Mouse (Mus musculus) kidney, adult 2 months (tissue): ENCODE measurements around the gene B3gnt6. TPM values are rescaled to one million over a fixed set of nuclear protein-coding genes. Genes with fewer than 3 reads are reported as not detected.
A peak's percentile ranks its signal among the peaks of the same experiment; 100 is the strongest.

Experiments used
- DNase-seq: peaks from one replicate; pipeline ENCODE4 v3.0.0; 2021
- H3K27ac ChIP-seq: fragments of 200-500 bp; 2 replicates; pipeline ENCODE4 v1.5.1; 2012; ENCODE audit warnings: low read depth, low read length, control low read depth, inconsistent platforms; ENCODE audit not compliant: insufficient read depth
- H3K27me3 ChIP-seq: fragments of 200-500 bp; replicated peaks from 2 replicates; pipeline ENCODE4 v1.6.1; 2012; ENCODE audit warnings: mild to moderate bottlenecking, moderate library complexity, low read length, inconsistent platforms; ENCODE audit not compliant: control insufficient read depth, insufficient read depth
- H3K36me3 ChIP-seq: fragments of 200-500 bp; 2 replicates; pipeline ENCODE4 v1.6.1; 2012; ENCODE audit warnings: mild to moderate bottlenecking, moderate library complexity, low read length, inconsistent platforms; ENCODE audit not compliant: control insufficient read depth, insufficient read depth
- H3K4me1 ChIP-seq: fragments of 200-500 bp; 2 replicates; pipeline ENCODE4 v1.6.1; 2011; ENCODE audit warnings: low read length; ENCODE audit not compliant: control insufficient read depth, insufficient read depth
- H3K4me3 ChIP-seq: fragments of 200-500 bp; 2 replicates; pipeline ENCODE4 v1.5.1; 2011; ENCODE audit warnings: mild to moderate bottlenecking, low read depth, low read length, control low read depth; ENCODE audit not compliant: insufficient read depth
- CTCF ChIP-seq: fragments of 200-500 bp; conservative IDR thresholded peaks from 2 replicates; pipeline ENCODE4 v1.5.1; 2011; ENCODE audit warnings: low read depth, mild to moderate bottlenecking, control low read depth, low read length, moderate library complexity, mixed read lengths; ENCODE audit not compliant: insufficient read depth, insufficient read length
- POLR2A ChIP-seq: fragments of 200-500 bp; IDR thresholded peaks from one replicate; pipeline ENCODE4 v1.6.1; 2011; ENCODE audit warnings: low read depth, low read length, control low read depth
- WGBS: fragments of 180-500 bp; shearing (Covaris S2); methylation state at CpG from one replicate; pipeline ENCODE4 v1.1.7; 2018; 5-methylcytosine and 5-hydroxymethylcytosine counted together
- polyA plus RNA-seq: library from polyadenylated mRNA; depleted of rRNA; stranded (reverse); fragments of >200 nt; gene quantifications from 2 replicates; pipeline ENCODE4 v1.2.3, GENCODE M21; 2012

Gene B3gnt6
- polyA plus RNA-seq, 1 experiment = not detected

- Histone ChIP-seq H3K36me3 (no peaks in the 10 kb centered on the region), H3K4me1 (peaks cover 16% of the 10 kb centered on the region), H3K27ac (peak overlapping the region; percentile 64), H3K4me3 (no peak overlapping the region), H3K27me3 (no peaks in the 10 kb centered on the region)
- no peak for DNase-seq
- WGBS = 58% methylated on average over 5 of the region's 5 CpGs
- TF ChIP-seq CTCF (no peak), POLR2A (no peak)
Observed at GRCm38 (mm10) chr7:98157636-98158332, 41.5 kb downstream of the B3gnt6 start.

GRCm38 (mm10) chr7:98156280-98156665 is 43.0 kb downstream of the B3gnt6 start:
- no peak overlapping the region for H3K27ac ChIP-seq
- WGBS = 46% methylated on average over 3 of the region's 3 CpGs

GRCm38 (mm10) chr7:98155546-98156279 is 43.6 kb downstream of the B3gnt6 start:
- TF ChIP-seq CTCF (peak; percentile 94), POLR2A (no peak)
- 23% methylated on average over 8 of the region's 8 CpGs for WGBS
- DNase-seq = peak; percentile 78
- no peak overlapping the region for H3K27ac ChIP-seq
- peaks cover 14% of the 10 kb centered on the region for H3K4me1 ChIP-seq
- no peaks in the 10 kb centered on the region for H3K27me3 ChIP-seq
- no peak overlapping the region for H3K4me3 ChIP-seq
- H3K36me3 ChIP-seq = no peaks in the 10 kb centered on the region

More at GRCm38 (mm10) chr7:98156280-98156665, 43.0 kb downstream of the B3gnt6 start:
- TF ChIP-seq CTCF (no peak), POLR2A (no peak)
- Histone ChIP-seq H3K4me1 (peaks cover 16% of the 10 kb centered on the region), H3K27me3 (no peaks in the 10 kb centered on the region), H3K4me3 (no peak overlapping the region), H3K36me3 (no peaks in the 10 kb centered on the region)
- DNase-seq = no peak

- WGBS = 80% methylated on average over 5 of the region's 5 CpGs
- H3K36me3 ChIP-seq = no peaks in the 10 kb centered on the region
- TF ChIP-seq POLR2A (no peak), CTCF (no peak)
- no peak for DNase-seq
- peaks cover 3% of the 10 kb centered on the region for H3K4me1 ChIP-seq
- no peaks in the 10 kb centered on the region for H3K27me3 ChIP-seq
- no peak overlapping the region for H3K27ac ChIP-seq
- H3K4me3 ChIP-seq = no peak overlapping the region
Observed at GRCm38 (mm10) chr7:98153892-98154291, 45.4 kb downstream of the B3gnt6 start.

- WGBS = 77% methylated on average over 3 of the region's 3 CpGs
- H3K27ac ChIP-seq = no peak overlapping the region
- no peaks in the 10 kb centered on the region for H3K27me3 ChIP-seq
- no peaks in the 10 kb centered on the region for H3K4me1 ChIP-seq
- TF ChIP-seq CTCF (0 out of 2 replicates have a peak, but pooled peaks have one; percentile 29), POLR2A (no peak)
- no peaks in the 10 kb centered on the region for H3K36me3 ChIP-seq
- DNase-seq = no peak
- no peak overlapping the region for H3K4me3 ChIP-seq
Observed at GRCm38 (mm10) chr7:98153345-98153744, 45.9 kb downstream of the B3gnt6 start.

GRCm38 (mm10) chr7:98152400-98152799 is 46.9 kb downstream of the B3gnt6 start:
- Histone ChIP-seq H3K36me3 (no peaks in the 10 kb centered on the region), H3K27ac (no peak overlapping the region), H3K4me1 (0 out of 2 replicates have a peak, but pooled peaks cover 1% of the 10 kb centered on the region), H3K4me3 (no peak overlapping the region), H3K27me3 (no peaks in the 10 kb centered on the region)
- 54% methylated on average over 8 of the region's 8 CpGs for WGBS
- no peak for TF ChIP-seq POLR2A
- TF ChIP-seq CTCF = no peak
- peak; percentile 63 for DNase-seq

- H3K4me3 ChIP-seq = no peak overlapping the region
- no peaks in the 10 kb centered on the region for H3K27me3 ChIP-seq
- H3K4me1 ChIP-seq = 0 out of 2 replicates have a peak, but pooled peaks cover 4% of the 10 kb centered on the region
- H3K36me3 ChIP-seq = no peaks in the 10 kb centered on the region
- TF ChIP-seq POLR2A = no peak
- TF ChIP-seq CTCF = peak; percentile 63
- H3K27ac ChIP-seq = no peak overlapping the region
- WGBS = 63% methylated on average over 5 of the region's 5 CpGs
- DNase-seq = peak; percentile 35
Observed at GRCm38 (mm10) chr7:98150525-98150924, 48.8 kb downstream of the B3gnt6 start.
